Mouse (Mus musculus) 3134 (cell line): Measurements from ENCODE around the gene Copz2.

Experiments
- DNase-seq: peaks from one replicate; pipeline ENCODE4 v3.0.0-alpha.2; 2011; ENCODE audit warnings: low spot score; ENCODE audit not compliant: insufficient read length; ENCODE audit errors: extremely low read depth

Copz2 gene

GRCm38 (mm10) chr11:96899449-96900306, 50.0 kb downstream of the Copz2 start:
- DNase-seq = no peak

DNA sequence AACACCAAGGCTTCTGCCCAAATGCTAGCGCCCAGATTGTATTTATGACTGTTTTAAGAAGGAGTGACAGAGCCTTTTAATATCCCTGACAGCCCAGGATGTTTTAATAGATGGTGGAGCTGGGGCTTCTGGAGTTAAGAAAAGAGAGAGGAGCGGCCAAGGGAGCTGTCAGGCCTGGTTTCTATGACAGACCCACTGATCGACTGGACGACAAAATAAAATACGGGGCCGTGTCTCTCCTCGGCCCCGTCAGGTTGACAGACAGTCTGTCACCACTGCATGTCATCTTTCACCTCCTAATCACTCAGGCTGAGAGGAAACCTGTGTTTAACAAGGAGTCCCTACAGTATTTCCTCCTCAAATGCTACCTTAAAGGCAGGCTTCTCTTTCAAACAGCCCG, 51.7 kb downstream of the Copz2 start:
- DNase-seq = no peak

GRCm38 (mm10) chr11:96902639-96903635, 53.3 kb downstream of the Copz2 start:
- no peak for DNase-seq

- DNase-seq = no peak
Observed at GRCm38 (mm10) chr11:96906431-96907161, 56.9 kb downstream of the Copz2 start.

DNA sequence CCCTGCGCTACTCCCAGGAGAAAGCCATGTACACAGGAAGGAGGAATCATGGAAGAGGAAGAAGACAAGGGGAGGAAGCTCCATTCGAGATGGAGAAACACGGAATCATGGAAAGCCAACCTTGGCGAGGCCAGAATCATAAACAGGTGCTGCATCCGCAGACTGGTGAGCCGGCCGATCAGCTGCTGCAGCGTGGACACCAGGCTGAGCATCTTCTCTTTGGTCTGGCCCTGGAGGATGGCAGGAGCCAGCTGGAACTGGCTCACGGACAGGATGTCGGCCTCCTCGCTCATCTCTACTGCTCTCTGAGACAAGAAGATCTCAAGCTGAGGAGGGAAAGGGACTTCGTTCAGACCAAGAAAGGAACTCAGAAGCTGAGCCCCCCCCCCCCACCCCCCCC, 58.9 kb downstream of the Copz2 start:
- DNase-seq = no peak

- peak; percentile 46 for DNase-seq
Observed at GRCm38 (mm10) chr11:96910003-96910402, 60.3 kb downstream of the Copz2 start.
